Mouse (Mus musculus): ENCODE measurements around the gene Shank1. TPM values are rescaled to one million over a fixed set of nuclear protein-coding genes. Genes with fewer than 3 reads are reported as not detected.

Gene Shank1
- polyA plus RNA-seq, 2 experiments, result 4.3 to 13.6 TPM

DNA sequence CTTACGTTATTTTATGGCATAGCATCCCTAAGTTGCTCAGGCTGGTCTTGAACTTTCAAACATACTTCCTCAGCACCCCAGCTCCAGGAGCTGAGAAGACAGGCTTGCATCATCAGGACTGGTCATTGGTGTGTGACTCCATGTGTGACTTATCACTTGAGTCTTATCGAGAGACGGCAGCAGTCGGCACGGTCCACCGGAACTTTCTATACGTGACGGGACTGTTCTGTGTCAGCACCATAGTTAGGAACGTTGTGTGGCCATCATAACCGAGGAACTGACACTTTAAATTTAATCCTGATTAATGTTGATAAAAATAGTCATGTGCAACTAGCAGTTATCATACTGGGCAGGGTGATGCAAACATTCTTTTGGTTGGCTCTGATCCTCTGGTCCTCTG lies 31.1 kb downstream of the Shank1 start:
- Histone ChIP-seq H3K4me1 (ENCODE audit: control insufficient read depth, insufficient read depth, low read length) (no peaks in the 10 kb centered on the region), H3K4me3 (replicated peaks; ENCODE audit: low read length) (no peak overlapping the region), H3K4me2 (replicated peaks; ENCODE audit: low read depth, low read length, severe bottlenecking) (no peak overlapping the region), H3K27me3 (ENCODE audit: control insufficient read depth, insufficient read depth, low read length) (peaks cover 37% of the 10 kb centered on the region), H3K36me3 (ENCODE audit: control insufficient read depth, insufficient read depth, low read length) (no peaks in the 10 kb centered on the region), H3K27ac (replicated peaks; ENCODE audit: low read depth, low read length) (no peak overlapping the region), H3K9me3 (ENCODE audit: control insufficient read depth, low read length) (no peaks in the 10 kb centered on the region), H3K9ac (ENCODE audit: low read depth, low read length, severe bottlenecking) (no peak overlapping the region)
- DNase-seq (ENCODE audit: low spot score) (no peak), ATAC-seq (ENCODE audit: low FRiP score, low read depth) (no peak)
- 87% methylated on average over 10 of the region's 10 CpGs for WGBS
- no peak for TF ChIP-seq POLR2A (IDR thresholded peaks at IDR 0.05; ENCODE audit: borderline replicate concordance, extremely low read depth, insufficient read depth, insufficient read length)

GRCm38 (mm10) chr7:44341714-44342113 lies 31.7 kb downstream of the Shank1 start:
- Histone ChIP-seq H3K36me3 (ENCODE audit: control insufficient read depth, insufficient read depth, low read length) (no peaks in the 10 kb centered on the region), H3K27me3 (ENCODE audit: control insufficient read depth, insufficient read depth, low read length) (peaks cover 31% of the 10 kb centered on the region), H3K9me3 (ENCODE audit: control insufficient read depth, low read length) (no peaks in the 10 kb centered on the region), H3K4me2 (replicated peaks; ENCODE audit: low read depth, low read length, severe bottlenecking) (no peak overlapping the region), H3K4me3 (replicated peaks; ENCODE audit: low read length) (no peak overlapping the region), H3K9ac (ENCODE audit: low read depth, low read length, severe bottlenecking) (no peak overlapping the region), H3K27ac (replicated peaks; ENCODE audit: low read depth, low read length) (no peak overlapping the region), H3K4me1 (ENCODE audit: control insufficient read depth, insufficient read depth, low read length) (no peaks in the 10 kb centered on the region)
- ATAC-seq (ENCODE audit: low FRiP score, low read depth), result no peak
- no peak for TF ChIP-seq POLR2A (IDR thresholded peaks at IDR 0.05; ENCODE audit: borderline replicate concordance, extremely low read depth, insufficient read depth, insufficient read length)
- 71% methylated on average over 5 of the region's 5 CpGs for WGBS
- no peak for DNase-seq (ENCODE audit: low spot score)

DNA sequence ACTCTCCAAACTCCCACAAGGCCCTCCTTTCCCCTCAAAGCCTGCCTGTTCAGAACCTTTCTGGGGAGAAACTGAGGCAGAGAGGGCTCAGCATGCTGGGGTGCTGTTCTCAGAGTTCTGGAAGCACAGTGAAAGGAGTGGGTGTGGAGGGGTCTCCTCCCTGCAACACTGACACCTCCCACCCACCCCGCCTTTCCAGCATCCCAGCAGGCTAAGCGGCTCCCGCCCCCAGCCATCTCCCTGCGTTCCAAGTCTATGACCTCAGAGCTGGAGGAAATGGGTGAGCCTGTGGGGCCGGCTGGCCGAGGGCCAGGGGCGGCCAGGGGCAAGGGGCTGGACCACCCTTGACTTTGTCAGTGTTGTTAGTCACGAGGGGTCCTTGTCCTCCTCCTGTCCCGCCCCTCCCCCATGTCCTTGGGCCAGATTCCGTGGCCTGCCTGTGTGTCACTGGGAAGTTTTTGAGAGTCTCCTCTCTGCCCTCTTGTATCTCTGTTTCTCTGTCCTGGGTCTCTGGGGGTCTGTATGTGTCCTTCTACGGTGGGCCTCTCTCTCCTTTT lies 33.5 kb downstream of the Shank1 start:
- DNase-seq (ENCODE audit: low spot score), result no peak
- Histone ChIP-seq H3K9me3 (ENCODE audit: control insufficient read depth, low read length) (no peaks in the 10 kb centered on the region), H3K36me3 (ENCODE audit: control insufficient read depth, insufficient read depth, low read length) (no peaks in the 10 kb centered on the region), H3K4me1 (ENCODE audit: control insufficient read depth, insufficient read depth, low read length) (no peaks in the 10 kb centered on the region), H3K4me2 (replicated peaks; ENCODE audit: low read depth, low read length, severe bottlenecking) (no peak overlapping the region), H3K27ac (replicated peaks; ENCODE audit: low read depth, low read length) (no peak overlapping the region), H3K4me3 (replicated peaks; ENCODE audit: low read length) (no peak overlapping the region), H3K9ac (ENCODE audit: low read depth, low read length, severe bottlenecking) (no peak overlapping the region), H3K27me3 (ENCODE audit: control insufficient read depth, insufficient read depth, low read length) (peaks cover 18% of the 10 kb centered on the region)
- ATAC-seq (ENCODE audit: low FRiP score, low read depth), result no peak
- no peak for TF ChIP-seq POLR2A (IDR thresholded peaks at IDR 0.05; ENCODE audit: borderline replicate concordance, extremely low read depth, insufficient read depth, insufficient read length)
- 17% methylated on average over 9 of the region's 11 CpGs for WGBS

DNA sequence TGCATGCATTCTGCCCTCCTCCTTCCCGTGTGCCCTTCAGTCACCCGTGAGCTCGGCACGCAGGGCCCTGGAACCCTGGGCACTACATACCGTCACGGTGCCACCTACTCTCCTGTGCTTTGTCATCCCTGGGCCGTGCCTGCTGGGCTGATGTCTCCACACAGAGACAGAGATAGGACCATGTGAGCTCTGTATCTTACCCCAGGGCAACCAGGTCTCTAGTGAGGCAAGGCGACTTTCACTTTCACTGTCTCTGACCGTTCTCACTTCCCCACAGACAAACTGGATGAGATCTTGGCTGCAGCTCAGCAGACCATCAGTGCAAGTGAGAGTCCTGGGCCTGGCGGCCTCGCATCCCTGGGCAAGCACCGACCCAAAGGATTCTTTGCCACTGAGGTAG lies 34.6 kb downstream of the Shank1 start:
- 70% methylated on average over 12 of the region's 12 CpGs for WGBS
- no peaks in the 10 kb centered on the region for H3K9me3 ChIP-seq (ENCODE audit: control insufficient read depth, low read length)
- H3K27me3 ChIP-seq (ENCODE audit: control insufficient read depth, insufficient read depth, low read length), result peaks cover 11% of the 10 kb centered on the region
- H3K4me2 ChIP-seq (replicated peaks; ENCODE audit: low read depth, low read length, severe bottlenecking), result no peak overlapping the region
- H3K36me3 ChIP-seq (ENCODE audit: control insufficient read depth, insufficient read depth, low read length), result no peaks in the 10 kb centered on the region
- no peak overlapping the region for H3K4me3 ChIP-seq (replicated peaks; ENCODE audit: low read length)
- TF ChIP-seq POLR2A (IDR thresholded peaks at IDR 0.05; ENCODE audit: borderline replicate concordance, extremely low read depth, insufficient read depth, insufficient read length), result no peak
- ATAC-seq (ENCODE audit: low FRiP score, low read depth) (no peak), DNase-seq (ENCODE audit: low spot score) (no peak)
- no peak overlapping the region for H3K27ac ChIP-seq (replicated peaks; ENCODE audit: low read depth, low read length)
- no peak overlapping the region for H3K9ac ChIP-seq (ENCODE audit: low read depth, low read length, severe bottlenecking)
- H3K4me1 ChIP-seq (ENCODE audit: control insufficient read depth, insufficient read depth, low read length), result no peaks in the 10 kb centered on the region

- Histone ChIP-seq H3K4me2 (replicated peaks; ENCODE audit: low read depth, low read length, severe bottlenecking) (no peak overlapping the region), H3K27me3 (ENCODE audit: control insufficient read depth, insufficient read depth, low read length) (peaks cover 46% of the 10 kb centered on the region)
These were observed 39.0 kb downstream of the Shank1 start for GRCm38 (mm10) chr7:44349043-44349442.

More at GRCm38 (mm10) chr7:44349043-44349442, 39.0 kb downstream of the Shank1 start:
- no peaks in the 10 kb centered on the region for H3K9me3 ChIP-seq (ENCODE audit: control insufficient read depth, low read length)
- H3K9ac ChIP-seq (ENCODE audit: low read depth, low read length, severe bottlenecking), result no peak overlapping the region
- no peak overlapping the region for H3K4me3 ChIP-seq (replicated peaks; ENCODE audit: low read length)
- no peak overlapping the region for H3K27ac ChIP-seq (replicated peaks; ENCODE audit: low read depth, low read length)
- DNase-seq (ENCODE audit: low spot score) (no peak), ATAC-seq (ENCODE audit: low FRiP score, low read depth) (no peak)
- H3K36me3 ChIP-seq (ENCODE audit: control insufficient read depth, insufficient read depth, low read length), result no peaks in the 10 kb centered on the region
- peaks cover 10% of the 10 kb centered on the region; the same call in 1 of the 2 replicates for H3K4me1 ChIP-seq (ENCODE audit: control insufficient read depth, insufficient read depth, low read length)
- 15% methylated on average over 3 of the region's 3 CpGs for WGBS
- no peak for TF ChIP-seq POLR2A (IDR thresholded peaks at IDR 0.05; ENCODE audit: borderline replicate concordance, extremely low read depth, insufficient read depth, insufficient read length)

All from limb, embryonic 14.5 days (tissue).